Mouse (Mus musculus): ENCODE results near the gene Sh3bgrl2.

GRCm38 (mm10) chr9:83654601-83655000 lies 106.5 kb downstream of the Sh3bgrl2 start:
- TF ChIP-seq CTCF (IDR thresholded peaks at IDR 0.05; ENCODE audit: extremely low read depth, insufficient read length, insufficient replicate concordance, low read depth, low read length), result no peak
- no peak for TF ChIP-seq POLR2A (IDR thresholded peaks at IDR 0.05; ENCODE audit: low read depth, low read length)
